Mouse (Mus musculus) heart, adult 2 months (tissue): ENCODE measurements around the gene Ripor3. TPM values are rescaled to one million over a fixed set of nuclear protein-coding genes. Genes with fewer than 3 reads are reported as not detected.

Experiments
- DNase-seq, 2 experiments: peaks; one replicate each; pipeline ENCODE4 v3.0.0; 2021
- H3K27ac ChIP-seq: fragments of 200-600 bp; 2 replicates; pipeline ENCODE4 v1.8.1; 2022
- H3K27me3 ChIP-seq: fragments of 200-500 bp; 2 replicates; pipeline ENCODE4 v1.6.1; 2012; ENCODE audit warnings: mild to moderate bottlenecking, low read length, inconsistent platforms, mixed read lengths; ENCODE audit not compliant: control insufficient read depth, insufficient read depth
- H3K36me3 ChIP-seq: fragments of 200-500 bp; 2 replicates; pipeline ENCODE4 v1.6.1; 2012; ENCODE audit warnings: low read length, inconsistent platforms; ENCODE audit not compliant: control insufficient read depth, insufficient read depth
- H3K4me1 ChIP-seq: fragments of 200-500 bp; 2 replicates; pipeline ENCODE4 v1.6.1; 2011; ENCODE audit warnings: low read length; ENCODE audit not compliant: control insufficient read depth, insufficient read depth
- H3K4me3 ChIP-seq: fragments of 200-600 bp; 2 replicates; pipeline ENCODE4 v1.8.1; 2022
- H3K79me2 ChIP-seq: fragments of 200-500 bp; replicated peaks from 2 replicates; pipeline ENCODE4 v1.6.1; 2012; ENCODE audit warnings: mild to moderate bottlenecking, inconsistent platforms, low read length, moderate library complexity, mixed read lengths; ENCODE audit not compliant: control insufficient read depth, insufficient read depth
- H3K9ac ChIP-seq: fragments of 200-500 bp; 2 replicates; pipeline ENCODE4 v1.6.1; 2012; ENCODE audit warnings: low read depth, mild to moderate bottlenecking, control low read depth, inconsistent platforms, low read length, mixed read lengths
- CTCF ChIP-seq: fragments of 200-600 bp; IDR thresholded peaks from 2 replicates; pipeline ENCODE4 v1.8.1; 2022; ENCODE audit warnings: antibody characterized with exemption, mild to moderate bottlenecking, moderate library complexity
- EP300 ChIP-seq: fragments of 200-500 bp; IDR thresholded peaks from 2 replicates; pipeline ENCODE4 v1.6.1; 2011; ENCODE audit warnings: low read depth, low read length, control low read depth; ENCODE audit not compliant: insufficient read depth
- POLR2A ChIP-seq: fragments of 200-500 bp; IDR thresholded peaks from 2 replicates; pipeline ENCODE4 v1.6.1; 2011; ENCODE audit warnings: mild to moderate bottlenecking, low read depth, low read length, control low read depth; ENCODE audit not compliant: insufficient read depth
- WGBS: fragments of 180-500 bp; shearing (Covaris S2); methylation state at CpG from one replicate; pipeline ENCODE4 v1.1.7; 2018; 5-methylcytosine and 5-hydroxymethylcytosine counted together
- intact Hi-C: fragments of 180-260 bp; cut with DNase I; formaldehyde crosslinking; loops from one replicate; pipeline ENCODE4 v1.15.1; 2025
- polyA plus RNA-seq: library from polyadenylated mRNA; depleted of rRNA; stranded (reverse); fragments of >200 nt; gene quantifications from 2 replicates; pipeline ENCODE4 v1.2.3, GENCODE M21; 2012
- total RNA-seq, 2 experiments: library from RNA; stranded (reverse); gene quantifications; 2 replicates each; pipeline ENCODE4 v1.2.3; 2021

Ripor3 gene
- total and polyA plus RNA-seq, 3 experiments, result 0.21 to 1.5 (median 0.36) TPM

DNA sequence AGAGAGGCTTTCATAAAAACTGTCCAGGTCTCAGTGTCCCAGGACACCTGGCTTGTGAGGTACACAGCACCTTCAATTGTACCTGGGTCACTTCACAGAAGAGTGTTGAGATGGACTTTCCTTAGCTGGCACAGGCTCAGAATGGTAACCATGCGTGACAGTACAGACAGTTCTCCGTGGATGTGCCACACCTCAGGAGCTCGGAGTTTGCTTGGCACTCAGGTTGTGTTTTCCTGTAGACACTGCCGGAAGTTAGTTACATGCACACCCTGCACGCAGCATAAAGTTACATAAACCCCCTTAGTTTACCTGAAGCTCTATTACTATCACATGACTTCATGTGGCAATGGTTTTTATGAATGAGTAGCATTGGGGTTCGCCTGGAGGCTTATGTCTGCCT lies 59.7 kb downstream of the Ripor3 start:
- intact Hi-C loops, result no loop called here
- WGBS, result 80% methylated on average over 6 of the region's 6 CpGs
- no peak overlapping the region for H3K27ac ChIP-seq

DNA sequence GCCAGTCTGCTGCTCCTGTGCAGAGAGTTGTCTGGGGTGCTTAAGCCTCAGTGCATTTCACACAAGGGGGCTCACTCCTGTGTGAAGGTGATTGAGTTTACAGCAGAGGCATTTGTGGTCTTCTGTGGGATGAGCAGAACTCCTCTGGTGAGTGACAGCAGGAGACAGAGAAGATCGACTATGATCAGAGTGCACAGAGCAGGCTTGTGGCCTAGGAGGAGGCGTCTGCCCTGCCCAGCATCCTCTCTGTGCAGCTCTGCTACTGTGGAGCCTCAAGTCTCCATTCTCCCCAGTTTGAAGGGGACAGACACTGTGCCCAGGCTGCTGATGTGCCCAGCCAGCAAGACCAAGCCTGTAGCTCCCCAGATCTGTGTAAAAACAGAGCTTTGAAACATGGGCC lies 60.6 kb downstream of the Ripor3 start:
- 0 out of 2 replicates have a peak overlapping the region, but pooled peaks have one; percentile 31 for H3K27ac ChIP-seq
- H3K36me3 ChIP-seq, result no peaks in the 10 kb centered on the region
- H3K79me2 ChIP-seq, result no peaks in the 10 kb centered on the region; the same call in none of the 2 replicates
- H3K4me1 ChIP-seq, result peaks cover 33% of the 10 kb centered on the region
- no peak for DNase-seq
- WGBS, result 55% methylated on average over 2 of the region's 2 CpGs
- H3K4me3 ChIP-seq, result no peak overlapping the region
- TF ChIP-seq CTCF, result no peak
- TF ChIP-seq EP300, result no peak
- no peak for TF ChIP-seq POLR2A
- no peaks in the 10 kb centered on the region for H3K27me3 ChIP-seq
- intact Hi-C loops, result no loop called here
- H3K9ac ChIP-seq, result no peak overlapping the region

More for the DNA sequence above, 59.7 kb downstream of the Ripor3 start:
- Histone ChIP-seq H3K9ac (no peak overlapping the region), H3K4me1 (peaks cover 33% of the 10 kb centered on the region), H3K27me3 (no peaks in the 10 kb centered on the region), H3K4me3 (no peak overlapping the region), H3K79me2 (peaks cover 2% of the 10 kb centered on the region), H3K36me3 (no peaks in the 10 kb centered on the region)
- TF ChIP-seq CTCF, result no peak
- TF ChIP-seq EP300, result no peak
- no peak for TF ChIP-seq POLR2A
- DNase-seq, result no peak

DNA sequence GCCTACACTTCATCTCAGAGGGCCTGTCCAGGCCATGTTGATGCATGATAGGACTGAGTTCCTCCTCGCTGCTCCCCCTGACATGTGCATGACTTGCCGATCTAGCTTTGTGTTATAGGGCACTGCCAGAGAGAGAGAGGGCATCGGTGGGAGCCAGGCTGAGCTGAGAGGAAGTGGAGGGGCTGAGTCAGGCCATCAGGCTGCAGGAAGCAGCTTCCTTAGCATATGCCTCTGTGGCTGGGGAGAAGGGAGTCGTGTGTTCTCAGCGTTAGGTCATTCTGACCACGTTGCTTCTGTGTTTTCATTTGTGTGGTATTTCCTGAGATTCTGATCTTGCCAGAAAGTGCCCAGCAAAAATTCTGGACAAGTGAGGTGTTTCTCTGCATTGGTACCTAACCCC lies 61.2 kb downstream of the Ripor3 start:
- no peaks in the 10 kb centered on the region for H3K36me3 ChIP-seq
- WGBS, result 39% methylated on average over 6 of the region's 6 CpGs
- no peak overlapping the region for H3K4me3 ChIP-seq
- peaks cover 35% of the 10 kb centered on the region for H3K4me1 ChIP-seq
- no peaks in the 10 kb centered on the region; the same call in 1 of the 2 replicates for H3K79me2 ChIP-seq
- 0 out of 2 replicates have a peak overlapping the region, but pooled peaks have one; percentile 31 for H3K27ac ChIP-seq
- TF ChIP-seq EP300, result 0 out of 2 replicates have a peak, but pooled peaks have one; percentile 8
- no peak for TF ChIP-seq POLR2A
- intact Hi-C loops, result no loop called here
- no peak overlapping the region for H3K9ac ChIP-seq
- peak in 1 of 2 experiments; percentile 57 for DNase-seq
- H3K27me3 ChIP-seq, result no peaks in the 10 kb centered on the region

DNA sequence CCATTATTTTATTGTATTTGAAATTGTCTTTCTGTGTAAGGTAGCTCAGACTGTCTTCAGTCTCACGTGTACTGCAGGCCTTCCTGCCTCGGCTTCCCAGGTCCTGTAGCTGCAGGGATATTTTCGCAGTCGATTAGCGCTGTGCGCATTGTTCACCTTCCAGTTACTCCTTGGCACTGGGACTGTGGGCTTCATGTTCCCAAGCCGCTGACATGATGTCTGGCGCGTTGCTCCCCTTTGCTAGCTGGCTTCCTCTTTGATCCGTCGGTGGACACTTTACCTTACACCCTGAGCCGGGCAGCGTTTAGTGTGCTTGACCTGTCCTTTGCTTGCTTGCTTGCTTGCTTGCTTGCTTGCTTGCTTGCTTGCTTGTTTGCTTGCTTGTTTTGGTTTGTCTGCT lies 61.9 kb downstream of the Ripor3 start:
- Histone ChIP-seq H3K79me2 (no peaks in the 10 kb centered on the region; the same call in 1 of the 2 replicates), H3K27me3 (no peaks in the 10 kb centered on the region), H3K4me1 (peaks cover 39% of the 10 kb centered on the region), H3K4me3 (no peak overlapping the region), H3K9ac (no peak overlapping the region), H3K36me3 (no peaks in the 10 kb centered on the region), H3K27ac (no peak overlapping the region)
- no peak for TF ChIP-seq EP300
- TF ChIP-seq CTCF, result no peak
- TF ChIP-seq POLR2A, result no peak
- DNase-seq, result no peak
- WGBS, result 51% methylated on average over 13 of the region's 13 CpGs
- intact Hi-C loops, result no loop called here

DNA sequence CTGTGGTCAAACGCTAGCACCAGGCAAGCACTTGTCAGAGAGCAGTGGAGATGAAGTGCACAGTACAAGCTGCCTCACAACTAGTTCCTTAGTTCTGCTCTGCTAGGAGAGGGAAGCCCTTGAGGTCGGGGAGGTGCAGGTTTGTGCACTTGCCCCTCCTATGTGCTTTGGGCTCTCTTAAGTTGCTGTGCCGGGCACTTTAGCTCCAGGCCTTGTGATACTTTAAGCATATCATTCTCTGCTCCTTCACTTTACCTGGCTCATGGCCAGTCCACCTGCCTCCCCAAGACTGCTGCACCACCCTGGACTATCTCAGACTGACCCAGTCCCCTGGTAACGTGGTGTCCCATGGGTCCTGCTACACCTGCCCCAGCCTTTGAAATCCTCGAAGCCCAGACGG lies 62.4 kb downstream of the Ripor3 start:
- no peak for DNase-seq
- intact Hi-C loops, result no loop called here
- Histone ChIP-seq H3K79me2 (no peaks in the 10 kb centered on the region; the same call in 1 of the 2 replicates), H3K27ac (no peak overlapping the region), H3K4me1 (peaks cover 44% of the 10 kb centered on the region), H3K36me3 (no peaks in the 10 kb centered on the region; the same call in 1 of the 2 replicates), H3K9ac (no peak overlapping the region), H3K4me3 (no peak overlapping the region), H3K27me3 (no peaks in the 10 kb centered on the region)
- TF ChIP-seq CTCF (no peak), POLR2A (no peak), EP300 (no peak)
- WGBS, result 82% methylated on average over 6 of the region's 6 CpGs

DNA sequence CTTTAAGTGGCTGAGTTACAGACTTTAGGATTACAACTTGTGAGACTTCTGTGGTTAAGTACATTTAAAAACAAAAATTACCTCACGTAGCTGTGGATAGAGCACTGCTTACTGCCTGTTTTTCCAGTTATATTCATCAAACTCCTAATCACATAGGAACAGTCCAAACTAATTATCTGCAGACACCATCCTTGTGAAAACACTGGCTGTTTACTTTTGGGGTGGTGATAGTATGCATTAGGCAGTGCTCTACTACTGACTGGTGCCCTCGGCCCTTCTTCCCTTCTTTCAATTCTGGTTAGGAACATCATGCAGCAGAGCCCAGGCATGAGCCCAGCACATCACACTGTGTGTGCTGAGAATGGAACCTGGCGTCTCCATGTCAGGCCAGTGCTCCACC lies 63.2 kb downstream of the Ripor3 start:
- no peak overlapping the region for H3K27ac ChIP-seq
- intact Hi-C loops, result no loop called here
- H3K4me1 ChIP-seq, result peaks cover 51% of the 10 kb centered on the region
- no peak overlapping the region for H3K9ac ChIP-seq
- no peaks in the 10 kb centered on the region for H3K27me3 ChIP-seq
- WGBS, result 85% methylated on average over 3 of the region's 3 CpGs
- no peaks in the 10 kb centered on the region; the same call in 1 of the 2 replicates for H3K36me3 ChIP-seq
- no peaks in the 10 kb centered on the region; the same call in 1 of the 2 replicates for H3K79me2 ChIP-seq
- H3K4me3 ChIP-seq, result no peak overlapping the region
- TF ChIP-seq POLR2A, result no peak
- TF ChIP-seq EP300, result no peak
- TF ChIP-seq CTCF, result no peak
- DNase-seq, result no peak
